Mouse (Mus musculus) CD4-positive, CD25-positive, alpha-beta regulatory T cell, adult 2 months (primary cell): Measurements from ENCODE around the gene Ypel5.

ENCODE experiments used
- DNase-seq: peaks from one replicate; pipeline ENCODE4 v3.0.0-alpha.2; 2012; ENCODE audit warnings: low read depth, low spot score

Ypel5 gene

DNA sequence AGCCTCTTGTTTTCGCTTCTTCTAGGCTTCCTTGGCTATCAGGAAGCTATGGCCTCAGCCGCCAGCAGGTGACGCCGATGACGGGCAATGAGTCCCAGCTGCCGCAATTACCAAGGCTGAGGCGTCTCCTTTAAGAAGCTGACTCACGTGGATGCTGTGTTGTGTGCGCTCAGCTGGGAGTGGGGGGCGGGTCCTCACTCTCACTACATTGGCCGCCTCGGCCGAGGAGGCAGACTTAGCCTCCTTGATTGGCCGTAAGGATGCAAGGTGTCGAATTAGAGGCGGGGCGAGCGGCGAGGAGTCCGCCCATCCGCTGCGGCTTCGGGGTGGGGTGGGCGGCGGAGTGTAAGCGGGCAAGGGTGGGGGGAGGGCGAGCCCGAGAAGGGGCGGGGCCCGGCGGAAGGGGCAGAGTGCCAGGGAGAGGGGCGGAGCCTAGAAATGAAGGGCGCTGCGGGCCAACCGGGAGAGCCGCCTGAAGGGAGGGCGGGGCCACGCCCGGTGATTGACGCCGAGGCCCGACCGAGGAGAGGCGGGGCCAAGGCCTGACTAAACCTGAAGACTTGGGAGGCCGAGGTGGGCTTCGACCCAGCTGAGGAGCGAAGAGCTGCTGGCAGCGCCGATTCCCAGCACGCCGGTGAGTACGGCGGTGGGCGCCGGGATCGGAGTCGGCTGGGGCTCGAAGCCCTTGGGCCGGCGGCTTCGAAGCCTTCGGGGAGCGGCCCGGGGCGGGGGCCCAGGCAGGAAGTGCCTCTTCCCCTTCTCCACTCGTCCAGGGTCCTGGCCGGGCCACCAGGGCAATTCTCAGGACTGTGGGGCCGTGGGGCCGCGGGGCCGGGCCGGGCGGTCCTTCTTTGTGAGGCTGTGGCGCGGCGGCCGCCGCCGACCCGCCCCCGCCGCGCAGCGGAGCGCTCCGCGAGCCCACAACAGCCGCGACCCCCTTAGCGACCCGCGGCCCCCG is at the start of gene Ypel5:
Ypel5 (plus strand) TSS at position 296 of the 958 bp plus-strand sequence.
- DNase-seq = peak; percentile 99

GRCm38 (mm10) chr17:72787886-72788436 is 48.3 kb upstream of the Ypel5 start:
- DNase-seq = no peak

DNA sequence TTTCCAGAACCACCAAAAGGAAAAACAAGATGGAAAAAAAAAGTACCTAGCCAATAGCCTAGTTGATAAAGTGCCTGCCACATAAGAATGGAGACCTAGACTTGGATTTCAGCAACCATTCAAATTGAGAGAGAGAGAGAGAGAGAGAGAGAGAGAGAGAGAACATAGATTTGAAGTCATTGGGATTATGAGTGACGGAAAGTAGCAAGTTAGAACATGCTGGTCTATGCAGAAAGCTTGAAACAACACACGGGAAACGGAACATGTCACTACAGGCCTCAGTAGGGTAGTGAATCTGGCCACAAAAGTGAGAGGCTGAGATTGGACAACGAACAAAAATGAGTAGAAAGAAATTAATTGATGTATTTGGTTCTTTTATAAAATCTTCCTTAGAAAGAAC is 43.0 kb upstream of the Ypel5 start:
- no peak for DNase-seq

DNA sequence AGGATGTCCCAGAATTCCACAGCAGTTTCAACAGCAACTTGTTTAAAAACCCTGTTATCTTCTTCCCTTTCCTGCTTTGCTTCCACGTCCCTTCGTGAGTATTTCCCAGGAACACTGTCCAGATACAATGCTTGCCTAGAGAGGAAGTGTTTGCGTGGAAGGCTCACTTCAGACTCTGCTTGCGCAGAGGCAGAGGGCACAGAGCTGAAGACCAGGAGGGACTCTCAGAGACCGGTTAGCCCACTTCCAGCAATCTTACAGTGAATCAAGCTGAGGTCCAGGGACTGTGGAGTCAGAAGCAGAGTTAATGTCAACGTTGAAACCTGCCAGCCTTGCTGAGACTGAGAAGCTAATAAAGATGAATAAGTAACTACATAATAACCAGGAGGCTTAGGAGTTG is 41.6 kb upstream of the Ypel5 start:
- no peak for DNase-seq

DNA sequence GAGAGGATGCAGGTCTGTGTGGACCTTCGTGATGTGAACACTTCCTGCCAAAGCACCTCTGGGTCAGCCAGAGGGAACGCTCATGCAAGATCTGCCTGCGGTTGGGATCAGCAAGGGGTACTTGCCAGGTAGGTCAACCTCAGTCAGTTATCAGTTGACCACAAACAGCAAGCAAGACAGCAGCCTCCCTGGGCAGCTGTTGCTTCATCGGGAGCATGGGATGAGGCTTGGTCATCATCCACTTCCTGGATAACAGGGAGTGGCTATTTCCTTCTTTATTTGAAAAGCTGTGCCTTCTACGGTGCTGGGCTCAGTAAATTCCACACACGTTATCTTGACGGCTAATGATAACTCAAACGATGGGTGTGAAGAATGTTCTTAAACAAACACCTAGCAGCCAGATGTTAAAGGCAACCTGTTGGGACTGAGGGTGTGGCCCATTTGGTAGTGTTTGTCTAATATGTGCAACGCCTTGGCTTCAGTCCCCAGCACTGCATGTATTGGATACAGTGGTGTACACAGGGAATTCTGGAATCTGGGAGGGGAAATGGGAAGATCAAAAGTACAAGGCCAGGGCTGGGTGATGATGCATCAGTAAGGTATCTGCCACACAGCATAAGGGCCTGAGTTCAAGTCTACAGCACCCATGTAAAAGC is 40.7 kb upstream of the Ypel5 start:
- DNase-seq = no peak

DNA sequence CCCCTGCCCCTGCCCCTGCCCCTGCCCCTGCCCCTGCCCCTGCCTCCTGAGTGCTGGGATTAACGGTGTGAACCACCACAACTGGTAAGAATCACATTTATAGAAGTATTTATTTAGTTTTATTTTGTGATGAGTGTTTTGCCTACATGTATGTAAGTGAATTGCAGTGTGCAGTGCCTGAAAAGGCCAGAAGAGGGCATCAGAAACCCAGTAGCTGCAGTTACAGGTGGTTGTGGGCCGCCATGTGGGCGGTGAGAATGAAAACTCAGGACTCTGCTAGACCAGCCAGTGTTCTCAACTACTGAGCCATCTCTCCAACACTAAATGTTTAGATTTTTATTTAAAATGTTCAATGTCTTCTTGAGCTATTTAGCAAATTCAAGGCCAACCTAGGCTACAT is 39.7 kb upstream of the Ypel5 start:
- DNase-seq = peak; percentile 33

DNA sequence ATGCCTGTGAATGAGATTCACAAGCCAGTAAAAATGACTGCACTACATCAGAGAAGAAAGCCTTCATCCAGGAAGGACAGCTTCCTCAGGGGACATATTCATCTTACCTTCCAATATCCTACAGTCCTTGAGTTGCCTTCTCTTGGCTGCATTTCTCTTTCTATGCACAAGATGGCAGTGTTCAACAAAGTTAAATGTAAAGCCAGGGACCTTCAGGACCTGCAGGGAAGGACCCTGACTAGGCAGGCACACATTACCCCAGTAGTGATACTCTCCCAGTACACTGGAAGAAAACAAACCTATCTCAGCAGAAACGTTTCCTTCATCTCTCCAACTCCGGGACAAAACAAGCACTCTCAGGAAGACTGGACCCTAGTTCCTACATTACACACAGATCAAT is 38.4 kb upstream of the Ypel5 start:
- peak; percentile 68 for DNase-seq

DNA sequence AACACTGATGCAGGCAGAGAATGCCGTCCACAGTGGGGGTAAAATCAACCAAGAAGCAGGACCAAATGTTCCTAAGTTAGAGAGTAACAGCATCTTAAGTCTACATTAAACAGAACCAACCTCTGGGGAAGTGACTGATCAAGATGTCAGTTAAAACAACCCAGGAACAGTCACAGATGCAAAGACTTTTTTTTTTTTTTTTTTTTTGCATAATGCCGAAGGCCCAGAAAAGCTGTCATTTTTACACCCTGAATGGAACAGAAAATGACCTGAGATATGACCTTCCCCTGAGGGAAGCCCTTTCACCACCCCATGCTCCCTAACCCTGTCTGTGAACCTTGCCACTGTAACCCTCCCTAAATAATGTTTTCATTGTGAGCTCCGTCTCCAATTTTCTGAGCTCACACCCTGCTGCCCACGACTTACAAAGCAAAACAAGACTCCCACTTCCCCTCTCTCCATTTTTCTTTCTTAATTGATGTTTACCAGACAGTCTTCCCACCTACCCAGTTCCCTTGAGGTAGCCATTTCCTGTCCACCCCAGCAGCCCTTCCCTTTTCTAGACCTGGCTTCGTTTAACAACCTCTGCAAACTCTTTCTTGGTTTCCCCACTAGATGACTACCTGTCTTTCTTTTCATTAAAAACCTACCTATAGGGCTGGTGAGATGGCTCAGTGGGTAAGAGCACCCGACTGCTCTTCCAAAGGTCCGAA is 26.2 kb upstream of the Ypel5 start:
- DNase-seq = no peak

GRCm38 (mm10) chr17:72813419-72814315 is 22.6 kb upstream of the Ypel5 start:
- DNase-seq = peak; percentile 76

DNA sequence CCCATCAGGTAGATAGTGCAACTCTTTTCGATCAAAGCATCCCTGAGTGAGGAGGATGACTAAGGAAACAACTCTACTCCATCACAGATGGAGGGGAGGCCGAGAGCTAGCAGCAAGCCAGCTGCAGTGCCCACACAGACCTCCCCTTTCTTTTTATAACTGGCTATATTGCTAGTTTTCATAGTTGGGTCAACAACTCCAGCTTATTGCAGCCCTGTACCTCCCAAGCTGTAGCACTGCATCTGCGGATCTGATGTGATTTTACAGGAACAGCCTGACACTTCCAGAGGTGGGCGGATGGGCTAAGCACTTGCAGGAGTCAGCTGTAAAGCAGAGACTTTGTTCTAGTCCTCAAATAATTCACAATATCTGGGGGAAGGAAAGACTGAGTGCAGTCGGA is 18.7 kb upstream of the Ypel5 start:
- DNase-seq = no peak

- DNase-seq = no peak
Measured at GRCm38 (mm10) chr17:72819714-72820113, 16.5 kb upstream of the Ypel5 start.

GRCm38 (mm10) chr17:72820425-72820824 is 15.8 kb upstream of the Ypel5 start:
- no peak for DNase-seq

- DNase-seq = peak; percentile 9
Measured at GRCm38 (mm10) chr17:72821923-72822322, 14.3 kb upstream of the Ypel5 start.

DNA sequence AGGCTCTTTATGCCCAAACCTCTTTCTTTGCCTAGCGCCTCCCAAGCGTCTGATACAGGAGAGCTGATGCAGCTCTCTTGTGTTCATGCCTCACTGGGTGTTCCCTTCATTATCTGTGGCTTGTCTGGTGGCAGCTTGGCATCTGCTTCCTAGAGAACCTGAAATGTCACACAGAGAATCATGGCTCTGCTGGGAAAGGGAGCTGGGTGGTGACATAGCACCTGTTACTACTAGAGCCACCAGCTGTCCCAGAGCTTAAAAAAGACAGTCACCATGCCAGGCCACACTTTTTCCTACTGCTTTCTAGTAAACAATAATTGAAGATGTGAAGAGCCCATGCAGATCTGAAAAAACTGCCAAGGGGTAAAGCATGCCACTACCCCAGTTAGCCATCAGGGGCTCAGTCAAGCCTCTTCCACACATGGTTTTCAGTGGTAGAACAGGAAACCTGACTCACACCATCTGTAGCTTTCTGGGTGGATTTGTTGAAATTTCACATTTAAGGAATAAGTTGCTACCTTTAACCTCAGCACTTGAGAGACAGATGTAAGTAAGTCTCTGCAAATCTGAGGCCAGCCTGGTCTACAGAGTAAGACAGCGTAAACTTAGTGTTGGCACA is 9.2 kb upstream of the Ypel5 start:
- no peak for DNase-seq

DNA sequence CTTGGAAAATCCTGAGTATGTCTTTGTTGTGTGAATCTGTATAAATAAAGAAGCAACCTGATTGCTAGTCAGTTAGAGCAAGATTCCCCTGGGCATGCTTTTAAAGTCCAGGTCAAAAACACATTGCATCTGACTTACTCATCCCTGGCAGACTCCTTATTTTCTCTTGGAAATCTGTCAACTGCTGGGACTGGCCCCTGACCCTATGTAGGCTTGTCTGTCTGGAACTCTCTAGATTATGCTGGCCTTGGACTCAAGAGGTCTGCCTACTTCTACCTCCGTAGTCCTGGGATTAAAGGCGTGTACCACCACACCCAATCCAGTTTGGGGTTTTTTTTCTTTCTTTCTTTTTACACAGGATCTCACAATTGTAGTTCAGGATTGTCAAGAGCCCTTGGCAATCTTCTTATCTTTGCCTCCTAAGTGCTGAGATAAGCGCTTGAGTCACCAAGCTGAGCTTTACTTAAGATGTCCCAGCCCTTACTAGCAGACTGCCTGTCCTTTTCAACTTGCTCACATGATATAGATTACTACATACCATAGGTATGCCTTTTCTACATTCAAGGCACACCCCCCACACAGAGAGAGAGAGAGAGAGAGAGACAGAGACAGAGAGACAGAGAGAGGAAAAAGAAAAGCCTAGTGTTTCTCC is 8.1 kb upstream of the Ypel5 start:
- DNase-seq = no peak

- DNase-seq = no peak
Measured at GRCm38 (mm10) chr17:72828687-72829086, 7.6 kb upstream of the Ypel5 start.

- DNase-seq = peak; percentile 94
Measured at GRCm38 (mm10) chr17:72837140-72837712, 973 bp downstream of the Ypel5 start.

- DNase-seq = peak; percentile 18
Measured at GRCm38 (mm10) chr17:72837824-72838474, 1.7 kb downstream of the Ypel5 start.

- DNase-seq = no peak
Measured at GRCm38 (mm10) chr17:72839000-72839399, 2.7 kb downstream of the Ypel5 start.
